Mouse (Mus musculus): ENCODE data around the gene Myg1. TPM values are rescaled to one million over a fixed set of nuclear protein-coding genes. Genes with fewer than 3 reads are reported as not detected.

Myg1 gene
- polyA plus RNA-seq, 1 experiment from 2014 or later, result 104 TPM

DNA sequence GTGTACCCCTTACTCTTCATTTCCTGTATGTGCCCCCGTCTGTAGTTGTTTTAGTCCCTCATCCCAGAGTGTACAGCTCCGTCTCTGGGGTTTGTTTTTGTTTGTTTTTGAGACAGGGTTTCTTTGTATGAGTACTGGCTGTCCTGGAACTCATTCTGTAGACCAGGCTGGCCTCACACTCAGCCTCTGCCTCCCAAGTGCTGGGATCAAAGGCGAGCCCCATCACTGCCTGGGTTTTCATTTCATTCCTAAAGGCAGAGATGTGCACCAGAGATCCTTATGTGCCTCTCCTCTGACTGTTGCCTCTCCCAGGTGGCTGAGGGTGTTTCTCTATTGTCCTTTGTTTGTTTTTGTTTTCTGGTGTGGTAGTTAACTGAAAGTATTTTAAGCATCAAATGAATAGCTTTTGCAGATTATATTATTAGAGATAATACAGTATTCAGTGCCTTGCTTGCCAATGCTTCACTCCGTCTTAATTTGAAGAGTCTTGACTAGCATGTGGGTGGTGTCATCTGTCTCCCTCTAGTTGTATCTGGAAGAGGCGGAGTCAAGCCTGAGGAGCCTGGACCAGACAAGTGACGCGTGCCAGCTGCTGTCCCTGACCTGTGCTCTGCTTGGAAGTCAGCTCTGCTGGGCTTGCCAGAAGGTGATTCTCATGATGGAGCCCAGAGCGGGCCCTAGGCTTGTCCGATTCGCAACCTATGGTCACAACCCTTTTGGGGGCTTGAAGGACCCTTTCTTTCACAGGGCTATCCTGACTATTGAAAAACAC, 21.2 kb upstream of the Myg1 start:
- Histone ChIP-seq H3K4me3 (ENCODE audit: low read depth, low read length) (no peak overlapping the region), H3K4me2 (ENCODE audit: low read length) (no peak overlapping the region), H3K27me3 (replicated peaks; ENCODE audit: control insufficient read depth, insufficient read depth, low read length) (no peaks in the 10 kb centered on the region), H3K9me3 (ENCODE audit: control insufficient read depth, low read length) (no peaks in the 10 kb centered on the region), H3K9ac (ENCODE audit: low read length) (no peak overlapping the region), H3K36me3 (ENCODE audit: control insufficient read depth, insufficient read depth, low read length) (peaks cover 81% of the 10 kb centered on the region), H3K4me1 (replicated peaks; ENCODE audit: control insufficient read depth, insufficient read depth, low read length) (no peaks in the 10 kb centered on the region), H3K27ac (ENCODE audit: low read depth) (no peak overlapping the region)
- ATAC-seq (replicated peaks; ENCODE audit: low FRiP score, low TSS enrichment, low read depth), result no peak
- 46% methylated on average over 10 of the region's 10 CpGs for WGBS
- peak; percentile 62 for DNase-seq (ENCODE audit: low spot score)

DNA sequence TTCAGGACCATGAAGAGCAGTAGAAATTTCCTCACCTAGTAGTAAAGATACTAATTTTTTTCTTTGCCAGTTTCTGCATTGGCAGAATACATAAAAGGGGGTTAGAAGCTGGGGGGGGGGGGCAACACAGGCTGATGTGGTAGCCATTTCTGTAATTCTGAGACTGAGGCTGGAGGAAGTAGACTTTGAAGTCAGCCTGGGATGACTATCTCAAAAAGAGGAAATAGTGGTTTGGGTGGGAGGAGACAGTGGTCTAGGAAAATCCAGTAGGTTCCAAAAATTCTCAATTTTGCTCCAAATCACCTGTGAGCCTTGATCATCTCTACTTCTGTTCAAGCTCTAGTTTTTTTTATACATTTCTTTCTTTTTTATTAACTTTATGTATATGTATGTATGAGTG, 20.0 kb upstream of the Myg1 start:
- no peak overlapping the region for H3K4me3 ChIP-seq (ENCODE audit: low read depth, low read length)
- H3K4me2 ChIP-seq (ENCODE audit: low read length), result no peak overlapping the region
- no peak overlapping the region for H3K9ac ChIP-seq (ENCODE audit: low read length)
- no peak overlapping the region for H3K27ac ChIP-seq (ENCODE audit: low read depth)
- H3K36me3 ChIP-seq (ENCODE audit: control insufficient read depth, insufficient read depth, low read length), result peaks cover 81% of the 10 kb centered on the region
- H3K27me3 ChIP-seq (replicated peaks; ENCODE audit: control insufficient read depth, insufficient read depth, low read length), result no peaks in the 10 kb centered on the region
- no peak for DNase-seq (ENCODE audit: low spot score)
- H3K9me3 ChIP-seq (ENCODE audit: control insufficient read depth, low read length), result no peaks in the 10 kb centered on the region
- no peaks in the 10 kb centered on the region for H3K4me1 ChIP-seq (replicated peaks; ENCODE audit: control insufficient read depth, insufficient read depth, low read length)
- no peak for ATAC-seq (replicated peaks; ENCODE audit: low FRiP score, low TSS enrichment, low read depth)

DNA sequence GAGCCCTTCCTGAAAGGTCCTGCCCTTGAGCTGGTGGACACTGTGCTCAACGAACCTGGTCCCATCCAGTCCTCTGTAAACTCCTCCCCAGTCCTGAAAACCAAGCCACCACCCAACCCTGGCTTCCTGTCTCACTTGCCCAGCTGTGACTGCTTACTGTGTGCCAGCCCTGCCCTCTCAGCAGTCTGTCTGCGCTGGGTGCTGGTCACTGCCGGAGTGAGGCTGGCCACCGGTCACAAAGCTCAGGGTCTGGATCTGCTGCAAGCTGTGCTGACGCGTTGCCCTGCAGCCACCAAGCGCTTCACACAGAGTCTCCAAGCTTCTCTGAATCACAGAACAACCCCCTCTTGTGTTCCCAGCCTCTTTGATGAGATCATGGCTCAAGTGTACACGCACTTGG, 16.2 kb upstream of the Myg1 start:
- DNase-seq (ENCODE audit: low spot score), result no peak
- Histone ChIP-seq H3K4me2 (ENCODE audit: low read length) (no peak overlapping the region), H3K4me3 (ENCODE audit: low read depth, low read length) (no peak overlapping the region), H3K27me3 (replicated peaks; ENCODE audit: control insufficient read depth, insufficient read depth, low read length) (no peaks in the 10 kb centered on the region), H3K9ac (ENCODE audit: low read length) (no peak overlapping the region), H3K27ac (ENCODE audit: low read depth) (no peak overlapping the region), H3K9me3 (ENCODE audit: control insufficient read depth, low read length) (no peaks in the 10 kb centered on the region), H3K36me3 (ENCODE audit: control insufficient read depth, insufficient read depth, low read length) (peaks cover 82% of the 10 kb centered on the region), H3K4me1 (replicated peaks; ENCODE audit: control insufficient read depth, insufficient read depth, low read length) (no peaks in the 10 kb centered on the region)
- WGBS, result 92% methylated on average over 8 of the region's 8 CpGs
- no peak; the same call in 1 of the 2 replicates for ATAC-seq (replicated peaks; ENCODE audit: low FRiP score, low TSS enrichment, low read depth)

DNA sequence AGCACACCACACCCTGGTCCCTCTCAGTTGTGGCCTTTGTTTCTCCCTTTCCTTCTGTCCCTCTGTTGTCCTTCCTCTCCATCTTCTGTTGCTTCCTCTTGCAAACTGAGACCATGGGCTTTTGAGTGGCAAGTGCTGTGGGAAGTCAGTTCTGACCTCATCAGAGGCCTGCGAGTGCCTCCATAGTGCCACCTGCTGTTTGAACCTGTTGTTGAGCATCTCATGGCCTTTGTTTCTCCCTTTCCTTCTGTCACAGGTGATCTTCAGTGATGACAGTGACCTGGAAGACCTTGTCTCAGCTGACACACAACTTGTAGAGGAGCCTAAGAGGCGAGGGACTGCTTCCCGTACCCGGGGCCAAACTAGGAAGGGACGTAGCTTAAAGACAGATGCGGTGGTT, 15.2 kb upstream of the Myg1 start:
- no peaks in the 10 kb centered on the region for H3K4me1 ChIP-seq (replicated peaks; ENCODE audit: control insufficient read depth, insufficient read depth, low read length)
- DNase-seq (ENCODE audit: low spot score) (peak; percentile 67), ATAC-seq (replicated peaks; ENCODE audit: low FRiP score, low TSS enrichment, low read depth) (no peak)
- no peak overlapping the region for H3K9ac ChIP-seq (ENCODE audit: low read length)
- no peak overlapping the region for H3K27ac ChIP-seq (ENCODE audit: low read depth)
- H3K9me3 ChIP-seq (ENCODE audit: control insufficient read depth, low read length), result no peaks in the 10 kb centered on the region
- no peaks in the 10 kb centered on the region for H3K27me3 ChIP-seq (replicated peaks; ENCODE audit: control insufficient read depth, insufficient read depth, low read length)
- 86% methylated on average over 6 of the region's 6 CpGs for WGBS
- H3K4me2 ChIP-seq (ENCODE audit: low read length), result no peak overlapping the region
- H3K36me3 ChIP-seq (ENCODE audit: control insufficient read depth, insufficient read depth, low read length), result peaks cover 87% of the 10 kb centered on the region
- H3K4me3 ChIP-seq (ENCODE audit: low read depth, low read length), result no peak overlapping the region

GRCm38 (mm10) chr15:102324654-102325473, 6.6 kb upstream of the Myg1 start:
- Histone ChIP-seq H3K27me3 (replicated peaks; ENCODE audit: control insufficient read depth, insufficient read depth, low read length) (no peaks in the 10 kb centered on the region), H3K9me3 (ENCODE audit: control insufficient read depth, low read length) (no peaks in the 10 kb centered on the region), H3K9ac (ENCODE audit: low read length) (no peak overlapping the region), H3K36me3 (ENCODE audit: control insufficient read depth, insufficient read depth, low read length) (peaks cover 58% of the 10 kb centered on the region), H3K4me2 (ENCODE audit: low read length) (peak overlapping the region; percentile 77; the same call in 1 of the 2 replicates), H3K27ac (ENCODE audit: low read depth) (no peak overlapping the region), H3K4me3 (ENCODE audit: low read depth, low read length) (no peak overlapping the region), H3K4me1 (replicated peaks; ENCODE audit: control insufficient read depth, insufficient read depth, low read length) (peaks cover 7% of the 10 kb centered on the region)
- DNase-seq (ENCODE audit: low spot score), result no peak
- no peak for ATAC-seq (replicated peaks; ENCODE audit: low FRiP score, low TSS enrichment, low read depth)
- 70% methylated on average over 12 of the region's 12 CpGs for WGBS

GRCm38 (mm10) chr15:102326022-102326576, 5.4 kb upstream of the Myg1 start, which contains the start of gene Pfdn5:
Pfdn5 (plus strand) TSS chr15:102326116.
- Histone ChIP-seq H3K27me3 (replicated peaks; ENCODE audit: control insufficient read depth, insufficient read depth, low read length) (no peaks in the 10 kb centered on the region), H3K27ac (ENCODE audit: low read depth) (peak within 1 kb of the TSS; percentile 54; the same call in 1 of the 2 replicates), H3K4me1 (replicated peaks; ENCODE audit: control insufficient read depth, insufficient read depth, low read length) (peaks cover 9% of the 10 kb centered on the region), H3K4me3 (ENCODE audit: low read depth, low read length) (peak within 1 kb of the TSS; percentile 72), H3K9ac (ENCODE audit: low read length) (peak within 1 kb of the TSS; percentile 69), H3K36me3 (ENCODE audit: control insufficient read depth, insufficient read depth, low read length) (peaks cover 53% of the 10 kb centered on the region), H3K9me3 (ENCODE audit: control insufficient read depth, low read length) (no peaks in the 10 kb centered on the region), H3K4me2 (ENCODE audit: low read length) (peak within 1 kb of the TSS; percentile 77)
- DNase-seq (ENCODE audit: low spot score), result peak; percentile 86
- ATAC-seq (replicated peaks; ENCODE audit: low FRiP score, low TSS enrichment, low read depth), result peak; percentile 92
- 0% methylated on average over 40 of the region's 40 CpGs for WGBS

DNA sequence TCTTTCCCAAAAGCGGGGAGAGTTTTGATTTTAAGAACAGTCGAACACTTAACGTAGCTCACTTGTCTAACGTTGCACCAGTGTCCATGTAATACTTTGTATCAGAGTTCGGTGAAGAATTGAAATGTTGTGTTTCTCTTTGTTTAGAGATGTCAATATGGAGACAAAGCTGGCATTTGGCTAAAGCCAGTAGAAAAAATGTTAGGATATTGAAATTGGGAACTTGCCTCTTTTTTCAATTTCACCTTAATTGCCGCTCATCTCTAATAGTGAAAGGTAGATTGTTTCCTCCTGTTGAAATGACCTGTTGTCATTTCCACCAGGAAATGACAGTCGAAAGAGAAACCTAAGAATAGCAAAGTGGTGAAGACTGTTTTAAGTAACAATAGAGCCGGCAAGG, 4.6 kb upstream of the Myg1 start:
- no peak for DNase-seq (ENCODE audit: low spot score)
- no peaks in the 10 kb centered on the region for H3K27me3 ChIP-seq (replicated peaks; ENCODE audit: control insufficient read depth, insufficient read depth, low read length)
- WGBS, result 64% methylated on average over 8 of the region's 8 CpGs
- peak overlapping the region; percentile 77 for H3K4me2 ChIP-seq (ENCODE audit: low read length)
- H3K4me3 ChIP-seq (ENCODE audit: low read depth, low read length), result peak overlapping the region; percentile 72
- peak overlapping the region; percentile 69 for H3K9ac ChIP-seq (ENCODE audit: low read length)
- H3K9me3 ChIP-seq (ENCODE audit: control insufficient read depth, low read length), result no peaks in the 10 kb centered on the region
- no peak for ATAC-seq (replicated peaks; ENCODE audit: low FRiP score, low TSS enrichment, low read depth)
- peaks cover 46% of the 10 kb centered on the region for H3K36me3 ChIP-seq (ENCODE audit: control insufficient read depth, insufficient read depth, low read length)
- H3K4me1 ChIP-seq (replicated peaks; ENCODE audit: control insufficient read depth, insufficient read depth, low read length), result peaks cover 13% of the 10 kb centered on the region
- no peak overlapping the region for H3K27ac ChIP-seq (ENCODE audit: low read depth)

DNA sequence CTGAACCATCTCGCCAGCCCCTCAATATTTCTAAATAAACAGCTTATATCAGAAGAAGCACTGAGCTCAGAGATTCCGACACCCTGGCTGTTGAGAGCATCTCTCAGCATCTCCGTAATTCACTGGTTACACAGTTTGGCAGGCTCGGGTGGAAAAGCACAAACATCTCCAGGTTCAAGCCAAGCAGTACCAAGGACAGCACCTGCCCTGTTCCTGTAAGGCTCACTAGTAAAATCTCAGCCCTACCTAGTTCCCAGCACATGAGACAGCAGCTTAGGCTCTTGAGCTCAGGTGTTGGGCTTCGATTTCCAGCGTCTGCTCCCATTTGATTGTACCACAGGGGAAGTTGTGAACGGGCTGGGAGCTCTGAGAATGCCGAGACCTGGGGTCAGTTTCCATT, 3.7 kb downstream of the Myg1 start:
- peaks cover 65% of the 10 kb centered on the region for H3K36me3 ChIP-seq (ENCODE audit: control insufficient read depth, insufficient read depth, low read length)
- H3K4me1 ChIP-seq (replicated peaks; ENCODE audit: control insufficient read depth, insufficient read depth, low read length), result peaks cover 16% of the 10 kb centered on the region
- H3K27me3 ChIP-seq (replicated peaks; ENCODE audit: control insufficient read depth, insufficient read depth, low read length), result no peaks in the 10 kb centered on the region
- H3K4me2 ChIP-seq (ENCODE audit: low read length), result no peak overlapping the region
- DNase-seq (ENCODE audit: low spot score), result no peak
- H3K9me3 ChIP-seq (ENCODE audit: control insufficient read depth, low read length), result no peaks in the 10 kb centered on the region
- no peak for ATAC-seq (replicated peaks; ENCODE audit: low FRiP score, low TSS enrichment, low read depth)
- WGBS, result 86% methylated on average over 8 of the region's 8 CpGs
- H3K27ac ChIP-seq (ENCODE audit: low read depth), result no peak overlapping the region
- H3K4me3 ChIP-seq (ENCODE audit: low read depth, low read length), result no peak overlapping the region
- H3K9ac ChIP-seq (ENCODE audit: low read length), result no peak overlapping the region
